Comparison of ENCODE assay signal across 21 mouse cellular contexts in genomic region chr10:125148753-125149152, GRCm38 (mm10).
A peak's percentile ranks its signal among the peaks of the same experiment; 100 is the strongest.
DNase-seq lines count a peak whose midpoint lies in the region; ATAC-seq lines count a peak whose summit lies in the region.
"Had no signal": no experiment of that assay in that cellular context is flagged by ENCODE, and none has a peak within 500 bp of the region (broad histone marks: within the 10 kb centered on the region; RNA-seq: fewer than 3 reads in every experiment).

No protein-coding gene starts in this region.

- peak; percentile 18 for DNase-seq in embryo, embryonic 10 days (ENCODE audit: low spot score)
- DNase-seq in embryo, embryonic 9.5 days (ENCODE audit: extremely low spot score): no peak
- no peak for DNase-seq in frontal cortex, adult 2 months (ENCODE audit: extremely low spot score in 1 of 2, low spot score in 1 of 2)
- DNase-seq in embryonic facial prominence, embryonic 11.5 days (ENCODE audit: low spot score): peak; percentile 16
- DNase-seq in telencephalon, adult 2 months (ENCODE audit: low read depth, low spot score): peak; percentile 28
- no peak for DNase-seq in spleen, postnatal 10 days (ENCODE audit: low spot score in 2 of 2)
- DNase-seq: adrenal gland, postnatal 10 days; B cell, adult 2 months; cerebellum, adult 18-20 months; cerebellum, adult 9-11 months; cerebellum, postnatal 36 days; gastrocnemius, postnatal 10 days; kidney, adult 8-10 months had no signal

- no peaks in the 10 kb centered on the region for H3K27me3 ChIP-seq in embryonic facial prominence, embryonic 11.5 days (ENCODE audit: control insufficient read depth, insufficient read depth, low read length)
- no peaks in the 10 kb centered on the region for H3K27me3 ChIP-seq in neural tube, embryonic 15.5 days (replicated peaks)
- H3K27me3 ChIP-seq: embryonic facial prominence, embryonic 13.5 days; heart, embryonic 12.5 days; hindbrain, embryonic 15.5 days had no signal

- H3K27ac ChIP-seq in embryonic facial prominence, embryonic 11.5 days (replicated peaks; ENCODE audit: low read depth, low read length): no peak overlapping the region
- no peak overlapping the region for H3K27ac ChIP-seq in neural tube, embryonic 15.5 days (replicated peaks)
- H3K27ac ChIP-seq: embryonic facial prominence, embryonic 13.5 days; hindbrain, embryonic 15.5 days had no signal

- 25% methylated on average over 2 of the region's 2 CpGs for WGBS in embryonic facial prominence, embryonic 11.5 days
- 55% methylated on average over 2 of the region's 2 CpGs for WGBS in neural tube, embryonic 15.5 days

- no peak overlapping the region for H3K4me2 ChIP-seq in embryonic facial prominence, embryonic 11.5 days (ENCODE audit: low read depth, low read length)
- H3K4me2 ChIP-seq in neural tube, embryonic 15.5 days: no peak overlapping the region
- H3K4me2 ChIP-seq: embryonic facial prominence, embryonic 13.5 days; heart, embryonic 12.5 days; hindbrain, embryonic 15.5 days had no signal

- no peaks in the 10 kb centered on the region for H3K36me3 ChIP-seq in embryonic facial prominence, embryonic 11.5 days (replicated peaks; ENCODE audit: control insufficient read depth, insufficient read depth, low read depth, low read length)
- H3K36me3 ChIP-seq in neural tube, embryonic 15.5 days: no peaks in the 10 kb centered on the region
- H3K36me3 ChIP-seq: embryonic facial prominence, embryonic 13.5 days; G1E; heart, embryonic 12.5 days; hindbrain, embryonic 15.5 days had no signal

- H3K4me3 ChIP-seq in embryonic facial prominence, embryonic 11.5 days (ENCODE audit: low read depth, low read length): no peak overlapping the region
- H3K4me3 ChIP-seq in neural tube, embryonic 15.5 days (replicated peaks): no peak overlapping the region
- H3K4me3 ChIP-seq: embryonic facial prominence, embryonic 13.5 days; heart, embryonic 12.5 days; hindbrain, embryonic 15.5 days had no signal

- no peaks in the 10 kb centered on the region for H3K4me1 ChIP-seq in embryonic facial prominence, embryonic 11.5 days (ENCODE audit: control insufficient read depth, insufficient read depth, low read length)
- no peaks in the 10 kb centered on the region for H3K4me1 ChIP-seq in neural tube, embryonic 15.5 days
- H3K4me1 ChIP-seq: embryonic facial prominence, embryonic 13.5 days; heart, embryonic 12.5 days; hindbrain, embryonic 15.5 days had no signal

- H3K9me3 ChIP-seq in embryonic facial prominence, embryonic 11.5 days (replicated peaks; ENCODE audit: control insufficient read depth, low read length): no peaks in the 10 kb centered on the region
- no peaks in the 10 kb centered on the region for H3K9me3 ChIP-seq in neural tube, embryonic 15.5 days (replicated peaks)
- H3K9me3 ChIP-seq: embryonic facial prominence, embryonic 13.5 days; heart, embryonic 12.5 days; hindbrain, embryonic 15.5 days had no signal

- no peak overlapping the region for H3K9ac ChIP-seq in embryonic facial prominence, embryonic 11.5 days (replicated peaks; ENCODE audit: low read length)
- H3K9ac ChIP-seq in neural tube, embryonic 15.5 days (replicated peaks): no peak overlapping the region
- H3K9ac ChIP-seq: embryonic facial prominence, embryonic 13.5 days; heart, embryonic 12.5 days; hindbrain, embryonic 15.5 days had no signal

- peak; percentile 57 for ATAC-seq in frontal cortex, adult (ENCODE audit: low TSS enrichment)
- no peak for ATAC-seq in embryonic facial prominence, embryonic 11.5 days (replicated peaks; ENCODE audit: insufficient number of reproducible peaks, low FRiP score, low TSS enrichment, low read depth)
- no peak for ATAC-seq in neural tube, embryonic 15.5 days (ENCODE audit: low FRiP score)
- ATAC-seq: CD4-positive, CD25-positive, alpha-beta regulatory T cell, adult 4 months; intestine, embryonic 16.5 days had no signal

Comparison
In these comparisons a context has a peak if more than half of its experiments do, and no peak if none do; other contexts are left out.
1. DNase-seq: peak in embryo, embryonic 10 days (single experiment), embryonic facial prominence, embryonic 11.5 days (single experiment) and telencephalon, adult 2 months (single experiment); none in embryo, embryonic 9.5 days (single experiment), frontal cortex, adult 2 months (0 of 2) and spleen, postnatal 10 days (0 of 2).